Mouse (Mus musculus): ENCODE measurements around the gene Atp1a2.

- TF ChIP-seq CTCF (IDR thresholded peaks at IDR 0.05) (no peak), EP300 (IDR thresholded peaks at IDR 0.05) (no peak)
These were observed 8.3 kb upstream of the Atp1a2 start for GRCm38 (mm10) chr1:172306196-172306595.
